Mouse (Mus musculus): ENCODE data around the gene Cenpj.

The Cenpj gene

DNA sequence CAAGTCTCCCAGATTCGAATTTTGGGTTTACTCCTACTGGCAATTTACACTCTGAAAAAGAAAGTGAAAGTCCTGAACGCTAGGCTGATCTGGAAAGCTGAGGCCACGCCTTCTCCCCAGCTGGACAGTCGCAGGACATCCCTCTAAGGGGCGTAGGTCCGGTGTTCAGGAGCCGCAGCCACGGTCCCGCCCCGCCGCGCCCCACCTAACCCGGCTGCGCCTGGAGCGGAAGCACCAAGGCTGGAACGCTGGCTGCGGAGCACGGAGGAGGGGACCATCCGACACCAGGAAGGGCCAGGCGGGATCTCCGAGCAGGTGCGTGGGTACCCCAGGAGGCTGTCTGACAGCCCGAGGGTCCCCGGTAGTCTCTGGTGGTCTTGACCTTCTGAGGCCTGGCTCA is at the start of gene Cenpj, which contains the start of gene Parp4:
TSS of gene Cenpj (minus strand) at position 10 of the 400 bp plus-strand sequence.
TSS of gene Parp4 (plus strand) at position 204 of the 400 bp plus-strand sequence.
- DNase-seq (ENCODE audit: extremely low spot score): peak; percentile 66

DNA sequence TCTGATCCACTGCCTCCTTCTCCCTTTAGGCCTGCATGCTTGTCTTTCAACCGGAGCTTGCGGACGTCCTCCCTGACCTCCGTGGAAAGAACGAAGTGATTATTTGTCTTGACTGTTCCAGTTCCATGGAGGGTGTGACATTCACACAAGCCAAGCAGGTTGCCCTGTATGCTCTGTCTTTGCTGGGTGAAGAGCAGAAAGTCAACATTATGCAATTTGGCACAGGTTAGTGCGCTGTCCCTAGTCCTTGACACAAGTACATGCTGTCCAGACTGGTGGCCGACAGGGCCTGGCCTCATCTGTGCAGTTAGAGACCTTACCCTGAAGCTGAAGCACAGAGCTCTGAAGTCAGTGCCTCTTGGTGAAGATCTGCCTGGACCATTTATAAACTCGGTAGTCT is 45.2 kb upstream of the Cenpj start:
- DNase-seq (ENCODE audit: extremely low spot score): no peak

DNA sequence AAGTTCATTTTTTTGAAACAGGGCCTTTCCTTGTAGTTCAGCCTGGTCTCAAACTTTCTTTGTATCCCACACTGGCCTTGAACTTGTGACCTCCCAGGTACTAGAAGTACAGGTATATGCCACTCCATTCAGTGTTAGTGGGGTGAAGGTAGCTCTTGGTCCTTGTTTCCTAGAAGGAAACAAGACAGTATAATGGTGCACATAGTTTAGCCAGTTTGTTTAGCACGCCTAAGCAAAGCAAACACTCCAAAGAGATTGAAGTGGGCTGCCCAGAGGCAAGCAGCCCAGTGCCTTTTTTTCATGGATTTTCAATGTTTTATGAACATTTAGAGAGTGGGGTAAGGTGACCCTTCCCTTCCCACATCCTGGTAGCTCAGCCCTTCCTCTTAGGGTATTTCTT is 42.2 kb upstream of the Cenpj start:
- no peak for DNase-seq (ENCODE audit: extremely low spot score)

DNA sequence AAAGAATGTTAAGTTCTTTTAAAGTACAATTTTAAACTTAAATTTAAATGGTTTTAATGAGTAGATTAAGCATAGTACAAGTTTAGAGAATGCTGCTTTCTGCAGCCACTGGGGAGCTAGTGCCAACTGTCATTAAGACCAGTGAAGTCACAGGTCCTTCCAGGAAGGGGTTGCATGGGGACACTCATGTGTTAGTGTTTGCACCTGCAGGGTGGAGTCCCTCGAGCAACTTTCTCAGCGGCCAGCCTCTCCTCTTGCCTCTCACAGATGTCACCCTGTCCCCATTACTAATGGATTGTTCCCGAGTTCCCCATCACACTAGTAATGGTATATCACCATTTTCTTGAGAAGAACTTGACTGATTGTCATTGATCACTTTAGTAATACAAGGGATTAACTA is 38.0 kb upstream of the Cenpj start:
- DNase-seq (ENCODE audit: extremely low spot score): no peak

DNA sequence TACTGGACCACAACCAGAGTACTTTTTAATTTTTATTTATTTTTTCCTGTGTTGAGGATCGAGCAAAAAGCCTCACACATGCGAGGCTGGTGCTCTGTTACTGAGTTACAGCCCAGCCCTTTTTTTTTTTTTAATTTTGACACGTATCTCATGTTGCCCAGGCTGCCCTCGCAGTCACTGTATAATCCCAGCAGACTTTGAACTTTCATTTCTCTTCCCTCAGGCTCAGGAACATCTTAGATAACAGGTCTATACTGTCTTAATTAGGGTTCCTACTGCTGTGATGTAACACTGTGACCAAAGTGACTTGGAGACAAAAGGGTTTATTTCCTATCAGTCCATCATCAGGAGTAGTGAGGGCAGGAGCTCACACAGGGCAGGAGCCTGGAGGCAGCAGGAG is 29.9 kb upstream of the Cenpj start:
- DNase-seq (ENCODE audit: extremely low spot score): no peak

DNA sequence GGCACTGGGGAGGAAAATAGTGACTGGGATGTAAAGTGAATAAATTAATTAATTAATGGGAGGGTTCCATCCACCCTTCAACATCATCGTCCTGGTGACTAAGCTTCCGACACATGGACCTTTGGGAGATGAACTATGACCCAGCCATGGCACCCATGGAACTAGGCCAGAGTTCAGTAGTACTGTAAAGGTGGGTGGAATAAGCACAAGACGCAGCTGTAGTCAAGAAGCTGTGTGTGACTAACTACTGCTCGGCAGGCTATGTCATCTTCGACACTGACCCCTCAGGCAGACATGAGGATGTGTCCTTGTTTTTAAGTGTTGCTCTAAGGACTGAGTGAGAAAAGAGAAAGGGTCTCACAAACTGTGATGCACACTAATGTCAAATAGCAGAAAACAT is 29.2 kb upstream of the Cenpj start:
- no peak for DNase-seq (ENCODE audit: extremely low spot score)

DNA sequence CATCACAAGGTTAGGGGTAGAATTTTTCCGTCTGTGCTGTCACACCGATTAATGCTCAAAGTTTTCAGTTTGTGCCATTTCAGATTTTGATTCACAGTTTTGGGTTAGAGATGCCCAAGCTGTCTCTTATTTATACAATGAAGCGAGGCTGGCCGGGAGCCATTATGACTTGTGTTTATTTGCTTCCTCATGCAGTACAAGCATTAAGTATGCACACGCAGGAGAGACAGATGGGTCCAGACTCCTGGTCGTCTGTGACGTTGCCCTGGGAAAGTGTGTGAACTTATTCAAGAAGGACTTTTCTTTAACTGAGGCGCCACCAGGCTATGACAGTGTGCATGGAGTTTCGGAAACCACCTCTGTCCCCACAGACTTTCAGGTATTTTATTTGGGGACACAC is 26.8 kb upstream of the Cenpj start:
- no peak for DNase-seq (ENCODE audit: extremely low spot score)

DNA sequence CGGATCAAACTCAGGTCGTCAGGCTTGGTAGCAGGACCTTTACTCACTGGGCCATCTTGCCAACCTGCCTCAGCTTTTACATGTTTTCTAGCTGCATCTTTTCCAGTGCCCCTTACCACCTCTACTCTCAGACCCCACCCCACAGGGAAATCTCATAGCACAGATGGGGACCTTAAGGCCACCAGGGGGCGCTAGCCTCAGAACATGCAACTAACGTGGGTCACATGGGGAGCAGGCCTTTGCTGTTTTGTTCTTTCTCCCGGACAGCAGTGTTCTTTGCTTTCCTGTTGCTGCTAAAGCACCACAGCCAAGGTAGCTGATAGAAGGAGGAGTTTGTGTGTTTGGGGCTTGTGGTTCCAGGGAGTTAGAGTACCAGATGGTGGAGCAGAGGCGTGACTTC is 23.5 kb upstream of the Cenpj start:
- peak; percentile 44 for DNase-seq (ENCODE audit: extremely low spot score)

DNA sequence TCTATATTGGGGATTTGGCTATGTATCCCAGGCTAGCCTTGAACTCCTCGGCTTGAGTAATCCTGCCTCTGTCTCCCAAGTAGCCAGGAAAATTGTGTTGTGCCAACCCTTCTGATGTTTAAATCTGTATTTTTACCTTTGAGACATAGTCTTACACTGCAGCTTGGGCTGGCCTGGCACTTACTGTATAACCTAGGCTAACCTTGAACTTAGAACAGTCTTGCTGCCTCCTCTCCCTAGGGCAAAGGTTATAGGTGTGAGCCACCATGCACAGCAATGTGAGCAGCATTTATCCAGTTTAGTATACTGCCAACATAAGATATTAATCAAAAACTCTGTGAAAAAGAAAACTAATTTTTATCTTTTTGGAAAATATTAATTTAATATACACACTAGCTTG is 19.6 kb upstream of the Cenpj start:
- no peak for DNase-seq (ENCODE audit: extremely low spot score)

DNA sequence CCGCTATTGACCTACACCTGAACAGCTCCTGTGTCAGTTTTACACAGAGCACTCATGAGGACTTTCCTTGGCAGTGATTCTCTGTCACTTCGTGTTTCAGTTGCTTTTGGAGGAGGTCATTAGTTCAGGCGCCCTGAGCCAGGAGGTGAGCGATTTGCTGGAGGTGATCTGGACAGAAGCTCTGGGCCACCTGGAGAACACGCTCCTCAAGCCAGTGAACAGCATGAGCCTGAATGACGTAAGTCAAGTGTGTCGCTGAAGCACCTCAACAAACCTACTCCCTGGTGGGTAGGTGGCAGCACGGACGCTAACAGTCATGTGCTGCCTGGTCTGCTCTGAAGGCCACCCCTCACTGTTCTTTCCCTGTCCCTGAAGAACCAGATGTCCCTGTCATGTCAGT is 17.0 kb upstream of the Cenpj start:
- no peak for DNase-seq (ENCODE audit: extremely low spot score)

DNA sequence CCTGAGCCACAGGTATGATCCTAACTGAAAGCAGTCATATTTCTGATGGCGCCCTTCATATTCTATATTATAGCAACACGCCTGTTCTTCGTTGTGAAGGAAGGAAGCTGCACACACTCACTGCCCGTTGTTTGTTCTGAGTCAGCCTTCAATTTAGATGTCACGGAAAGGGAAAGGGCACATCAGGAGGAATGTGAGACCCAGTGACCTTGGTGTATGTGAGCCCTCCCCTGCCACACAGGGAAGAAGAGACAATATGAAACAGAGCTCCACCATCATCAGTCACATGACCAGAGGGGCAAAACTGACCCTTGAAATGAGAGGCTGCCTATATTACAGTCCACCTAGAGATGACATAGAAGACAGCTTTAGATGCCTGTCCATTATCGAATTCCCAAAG is 7.1 kb upstream of the Cenpj start:
- no peak for DNase-seq (ENCODE audit: extremely low spot score)

DNA sequence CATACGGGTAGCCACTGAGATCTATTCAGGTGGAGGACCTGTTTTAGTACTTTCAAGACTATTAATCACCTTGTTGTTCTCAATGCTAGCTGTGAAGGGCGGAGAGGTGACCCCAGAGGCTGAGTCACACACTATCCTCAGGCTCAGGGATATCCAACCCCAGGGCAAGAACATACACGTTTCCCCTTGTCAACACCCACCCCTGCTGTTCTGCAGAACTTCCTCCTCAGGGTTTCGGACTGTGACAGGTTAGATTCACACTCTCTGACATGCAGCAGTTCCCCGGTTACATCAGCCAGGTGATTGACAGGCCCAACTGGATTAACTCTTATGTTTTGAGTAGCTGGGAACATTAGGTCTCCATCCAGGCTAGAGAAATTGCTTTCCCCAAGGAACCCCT is 5.9 kb upstream of the Cenpj start:
- DNase-seq (ENCODE audit: extremely low spot score): no peak

DNA sequence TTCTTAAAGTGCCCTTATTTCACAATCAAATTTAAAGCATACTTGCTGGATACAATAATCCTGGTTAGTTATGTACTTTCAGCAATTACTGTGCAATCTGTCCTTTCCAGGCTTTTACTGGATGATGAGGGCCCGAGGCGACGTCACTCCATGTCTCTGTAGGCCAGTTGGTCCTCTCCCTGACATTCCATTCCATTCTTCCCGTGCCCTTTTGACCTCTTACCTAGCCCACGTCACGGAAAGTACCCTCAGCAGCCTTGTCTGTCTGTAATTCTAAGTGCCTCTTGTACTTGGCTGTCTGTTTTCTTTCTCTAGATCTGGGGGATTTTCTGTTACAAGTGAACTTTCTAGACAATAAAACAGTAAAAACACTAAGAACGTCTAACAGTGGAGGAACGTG is 3.8 kb upstream of the Cenpj start:
- peak; percentile 26 for DNase-seq (ENCODE audit: extremely low spot score)

DNA sequence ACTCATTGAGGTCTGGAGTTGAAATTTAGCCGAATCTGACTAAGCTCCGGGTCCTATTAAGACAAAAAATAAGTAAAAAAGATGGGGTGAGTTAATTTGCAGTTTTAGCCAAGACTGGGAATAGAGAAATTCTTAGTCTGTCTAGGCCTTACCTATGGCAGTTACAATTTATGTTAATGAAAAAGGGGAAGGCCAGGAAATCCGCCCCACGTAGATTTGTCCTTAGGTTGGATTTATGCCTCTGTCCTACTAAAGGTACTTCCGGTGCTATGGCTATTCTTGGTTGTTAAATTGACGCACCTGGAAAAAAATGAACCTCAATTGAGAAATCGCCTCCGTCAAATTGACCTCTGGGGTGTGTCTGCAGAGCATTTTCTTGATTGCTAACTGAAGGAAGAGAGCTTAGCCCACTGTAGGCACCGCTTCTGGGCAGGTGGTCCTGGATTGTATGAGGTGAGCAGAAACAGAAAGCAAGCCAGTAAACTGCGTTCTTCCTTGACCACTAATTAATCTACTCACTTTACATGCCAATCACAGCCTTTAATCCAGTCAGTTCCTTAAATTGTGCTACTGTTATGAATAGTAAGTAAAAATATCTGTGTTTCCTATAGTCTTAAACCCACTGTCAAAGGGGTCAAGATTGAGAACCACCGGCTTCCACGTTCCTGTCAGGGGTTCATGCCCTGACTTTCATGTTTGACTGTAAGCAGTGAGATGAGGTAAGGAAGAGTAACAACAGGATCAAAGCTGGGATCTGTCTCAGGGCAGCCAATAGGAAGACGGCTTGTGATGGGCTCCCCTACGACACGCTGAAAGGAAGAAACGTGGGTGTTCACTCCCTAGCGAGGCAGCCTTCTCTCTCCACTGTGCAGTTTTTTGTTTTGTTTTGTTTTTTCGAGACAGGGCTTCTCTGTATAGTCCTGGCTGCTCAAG is 1.0 kb upstream of the Cenpj start:
- DNase-seq (ENCODE audit: extremely low spot score): no peak

DNA sequence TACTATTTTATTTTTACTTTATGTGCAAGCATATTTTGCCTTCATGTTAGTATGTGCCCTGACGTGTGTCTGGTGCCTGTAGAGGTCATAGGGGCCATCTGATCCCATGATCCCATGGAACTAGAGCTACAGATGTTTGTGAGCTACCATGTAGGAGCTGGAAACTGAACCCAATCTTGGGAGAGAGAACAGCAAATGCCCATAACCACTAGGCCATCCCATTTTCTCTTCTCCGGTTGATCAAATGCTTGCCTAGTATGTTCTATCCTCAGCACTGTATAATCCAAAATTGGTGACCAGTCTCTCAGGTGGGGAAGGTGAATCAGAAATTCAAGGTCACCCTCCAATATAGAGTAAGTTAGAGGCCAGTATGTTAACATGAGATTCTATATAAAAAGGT is 2.7 kb downstream of the Cenpj start:
- DNase-seq (ENCODE audit: extremely low spot score): no peak

DNA sequence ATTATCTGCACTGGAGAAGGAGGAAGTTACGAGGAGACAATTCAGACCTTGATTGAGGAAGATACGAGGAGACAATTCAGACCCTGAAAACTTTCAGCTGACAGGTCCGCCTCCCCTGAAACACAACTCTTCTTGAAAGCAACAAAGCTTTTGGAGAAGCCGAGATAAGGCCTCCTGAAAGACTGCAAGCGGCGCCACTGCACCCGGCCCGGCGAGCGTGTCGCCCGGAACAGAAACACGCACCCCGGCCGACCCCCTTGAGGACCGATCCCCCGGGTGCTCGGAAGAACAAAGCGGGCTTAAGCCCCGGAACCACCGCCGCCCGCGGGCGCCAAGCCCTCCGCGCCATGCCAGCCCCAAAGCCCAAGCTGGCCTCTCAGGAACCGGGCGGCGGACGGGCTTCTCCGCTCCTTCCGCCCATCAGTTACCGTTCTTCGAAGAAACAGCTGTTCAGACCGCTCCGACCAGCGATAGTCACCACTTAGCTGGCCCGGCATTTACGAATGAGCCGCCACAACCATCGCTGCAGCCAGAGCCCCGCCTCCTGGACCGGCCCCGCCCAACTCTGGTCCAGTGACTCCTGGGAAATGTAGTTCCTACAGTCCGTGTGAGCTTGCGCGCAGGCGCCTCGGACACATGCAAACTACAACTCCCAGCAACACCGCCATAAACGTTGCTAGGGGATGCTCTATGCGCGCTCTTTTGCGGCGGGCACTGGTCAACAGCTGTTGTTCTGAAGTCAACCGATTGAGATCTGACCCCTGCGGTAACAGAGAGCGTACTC is 3.7 kb downstream of the Cenpj start:
- peak; percentile 96 for DNase-seq (ENCODE audit: extremely low spot score)

DNA sequence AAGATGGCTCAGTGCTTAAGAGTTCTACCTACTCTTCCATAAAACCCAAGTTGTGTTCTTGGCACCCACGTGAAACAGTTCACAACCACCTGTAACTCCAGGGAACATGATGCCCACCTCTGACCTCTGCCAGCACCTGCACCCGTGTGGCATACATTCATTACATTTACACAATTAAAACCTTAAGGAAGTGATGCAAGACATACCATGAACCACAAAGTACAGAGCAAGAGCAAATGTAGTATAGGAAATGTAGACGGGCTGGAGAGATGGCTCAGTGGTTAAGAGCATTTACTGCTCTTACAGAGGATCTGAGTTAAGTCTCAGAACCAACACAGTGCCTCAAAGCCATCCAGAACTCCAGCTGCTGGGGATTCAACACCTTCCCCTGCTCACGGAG is 6.2 kb downstream of the Cenpj start:
- no peak for DNase-seq (ENCODE audit: extremely low spot score)

DNA sequence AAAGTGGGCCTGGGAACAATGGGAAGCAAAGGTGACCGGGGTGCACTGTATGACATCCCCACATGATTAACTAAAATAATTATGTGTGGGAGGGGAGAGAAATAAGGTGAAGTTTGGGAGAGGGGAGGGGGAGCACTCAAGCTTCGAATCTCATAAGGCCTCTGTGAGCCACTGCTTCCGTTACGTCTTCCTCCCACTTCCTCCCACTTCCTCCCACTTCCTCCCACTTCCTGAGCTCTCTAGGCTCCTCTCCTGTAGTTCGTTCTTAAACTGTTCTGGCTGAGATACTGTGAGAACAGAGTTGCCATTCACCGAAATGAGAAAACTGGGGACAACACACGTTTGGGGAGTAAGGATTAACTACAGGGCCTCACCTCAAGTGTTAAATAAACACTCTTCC is 7.7 kb downstream of the Cenpj start:
- DNase-seq (ENCODE audit: extremely low spot score): no peak

DNA sequence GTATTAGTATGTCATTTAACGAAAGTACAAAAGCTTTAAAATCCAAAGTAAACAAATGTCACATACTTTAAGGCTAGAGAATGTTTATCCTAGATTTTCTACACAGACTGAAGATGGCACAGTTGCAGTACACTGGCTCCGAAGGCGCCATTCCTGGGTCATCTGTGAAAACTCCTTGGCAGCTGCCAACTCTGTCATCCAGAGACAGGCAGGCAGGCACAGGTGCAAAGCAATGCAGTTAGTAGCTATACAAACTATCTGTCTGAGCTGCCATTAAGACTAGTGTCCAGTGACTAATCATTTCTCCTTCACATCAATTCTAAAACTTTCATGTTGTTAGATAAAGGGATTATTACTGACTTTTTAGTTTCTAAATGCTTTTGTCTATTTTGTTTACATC is 16.1 kb downstream of the Cenpj start:
- DNase-seq (ENCODE audit: extremely low spot score): no peak

DNA sequence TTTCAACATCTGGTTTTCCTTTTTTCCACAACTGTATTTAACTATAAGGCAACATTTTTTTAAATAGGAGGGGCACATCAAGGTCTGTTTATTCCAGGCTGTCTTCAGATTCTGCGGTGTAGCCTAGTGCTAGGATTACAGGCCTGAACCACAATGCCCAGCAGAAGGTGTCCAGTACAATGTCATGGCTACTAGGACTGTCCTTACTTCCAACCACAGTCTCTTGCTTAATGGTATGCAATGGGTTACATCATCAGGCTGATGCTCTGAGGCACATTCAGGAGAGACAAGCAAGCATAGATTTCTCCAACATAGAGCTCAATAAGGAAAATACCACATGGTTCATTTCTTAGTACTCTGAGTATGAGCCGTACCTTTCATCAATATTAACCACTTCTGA is 20.5 kb downstream of the Cenpj start:
- DNase-seq (ENCODE audit: extremely low spot score): no peak

DNA sequence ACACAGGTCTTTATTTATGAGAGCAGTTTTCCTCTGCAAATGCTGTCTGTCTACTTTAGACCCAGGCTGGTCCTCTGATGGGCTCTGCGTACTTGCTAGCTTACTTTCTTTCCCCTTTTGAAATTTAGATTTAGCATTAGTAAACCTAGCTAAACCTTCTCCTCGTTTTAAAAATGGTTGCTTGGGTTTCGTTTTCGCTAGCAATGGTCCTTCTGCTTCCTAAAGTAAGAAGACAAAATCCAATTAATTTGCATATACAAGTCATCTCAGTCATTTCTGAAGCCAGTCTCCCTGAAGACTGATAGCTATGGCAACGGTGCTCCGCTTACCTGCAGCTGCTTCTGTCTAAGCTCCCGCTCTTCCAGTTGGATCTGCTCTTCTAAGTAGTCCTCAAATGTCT is 21.9 kb downstream of the Cenpj start:
- DNase-seq (ENCODE audit: extremely low spot score): no peak

DNA sequence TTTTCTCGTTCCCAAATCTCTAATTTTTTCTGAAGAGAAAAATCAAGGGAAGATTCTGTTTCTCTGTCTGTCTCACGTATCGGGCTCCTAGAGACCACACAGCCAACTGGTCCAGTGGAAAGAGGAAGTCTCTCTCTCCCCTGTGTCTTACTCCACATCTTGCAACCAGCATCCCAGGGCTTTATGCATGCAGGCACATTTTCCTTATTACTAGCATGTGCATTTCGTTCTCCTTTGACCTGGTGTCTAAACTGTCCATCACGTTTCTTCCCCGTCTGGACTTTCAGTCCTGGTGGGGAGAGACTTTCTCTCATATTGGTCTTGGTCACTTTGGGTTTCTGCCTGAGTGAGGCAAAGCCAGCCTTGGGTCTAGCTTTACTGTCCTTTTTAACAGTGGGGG is 22.3 kb downstream of the Cenpj start:
- no peak for DNase-seq (ENCODE audit: extremely low spot score)

DNA sequence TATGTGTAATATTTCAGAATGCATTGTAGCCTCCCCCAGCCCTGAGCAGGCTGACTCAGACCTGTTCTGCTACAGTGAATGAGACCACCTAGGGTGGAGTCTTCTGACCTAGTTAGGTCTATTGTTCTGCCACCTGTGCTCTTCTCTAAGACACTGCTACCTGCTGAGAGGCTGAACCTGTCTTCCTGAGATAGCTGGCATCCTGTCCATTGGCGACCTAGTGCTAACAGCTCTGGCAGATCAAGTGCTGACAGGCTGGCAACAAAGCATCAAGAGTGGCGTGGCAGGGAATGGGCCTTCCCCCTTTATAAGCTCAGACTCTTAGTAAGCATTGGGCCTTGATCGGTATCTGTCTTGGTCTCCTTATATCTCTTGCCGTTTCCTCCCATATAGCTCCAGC is 24.3 kb downstream of the Cenpj start:
- no peak for DNase-seq (ENCODE audit: extremely low spot score)
